Mouse (Mus musculus): ENCODE measurements at regions not wholly inside any gene's neighbourhood (a gene's known extent, or its start where the extent isn't known, plus 50 kb on each side); places are given as distances from the start of the nearest gene placed in this dataset.

- ATAC-seq (replicated peaks; ENCODE audit: insufficient number of reproducible peaks, low FRiP score, low TSS enrichment, poor library complexity, severe bottlenecking): no peak
Observed at GRCm38 (mm10) chr11:44013841-44014240, 112.8 kb upstream of the Adra1b start.

DNA sequence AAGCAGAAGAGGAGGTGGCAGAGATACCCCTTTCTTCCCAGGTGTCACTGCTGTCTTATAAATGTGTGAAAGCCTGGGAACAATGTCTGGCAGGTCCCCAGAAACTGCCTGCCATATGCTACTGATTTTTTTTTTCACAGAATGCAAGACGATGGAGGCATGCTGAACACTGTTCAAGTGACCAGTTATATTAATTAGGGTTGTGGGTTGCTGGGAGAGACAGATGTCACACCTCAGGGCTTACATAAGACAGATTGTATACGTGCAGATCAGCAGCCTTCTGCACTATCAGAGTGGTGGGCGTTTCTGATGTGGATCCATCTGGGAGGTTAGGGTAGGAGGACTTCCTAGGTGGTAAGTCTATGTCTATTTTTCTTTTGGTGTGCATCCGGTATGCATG is 120.6 kb upstream of the Adra1b start:
- no peak for ATAC-seq (replicated peaks; ENCODE audit: insufficient number of reproducible peaks, low FRiP score, low TSS enrichment, poor library complexity, severe bottlenecking)

DNA sequence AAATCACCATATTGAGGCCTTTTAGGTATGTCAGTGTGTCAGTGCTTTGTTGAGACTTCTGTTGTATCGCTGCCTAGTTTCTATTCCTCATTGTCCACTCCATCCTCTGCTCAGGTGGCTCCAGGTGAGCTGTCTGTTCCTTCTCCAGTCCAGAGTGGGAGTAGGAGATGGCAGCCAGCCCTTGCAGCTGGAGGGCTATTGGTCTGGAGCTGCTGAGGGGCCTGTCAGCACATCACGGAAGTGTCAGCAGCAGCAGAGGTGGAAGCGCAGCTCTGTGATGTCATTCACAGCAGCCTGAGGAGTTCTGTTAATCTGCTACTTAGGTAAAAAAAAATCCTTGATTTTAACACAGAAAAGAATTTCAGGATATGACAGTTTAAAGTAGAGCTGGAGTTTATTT is 126.0 kb upstream of the Adra1b start:
- ATAC-seq (replicated peaks; ENCODE audit: insufficient number of reproducible peaks, low FRiP score, low TSS enrichment, poor library complexity, severe bottlenecking): no peak

DNA sequence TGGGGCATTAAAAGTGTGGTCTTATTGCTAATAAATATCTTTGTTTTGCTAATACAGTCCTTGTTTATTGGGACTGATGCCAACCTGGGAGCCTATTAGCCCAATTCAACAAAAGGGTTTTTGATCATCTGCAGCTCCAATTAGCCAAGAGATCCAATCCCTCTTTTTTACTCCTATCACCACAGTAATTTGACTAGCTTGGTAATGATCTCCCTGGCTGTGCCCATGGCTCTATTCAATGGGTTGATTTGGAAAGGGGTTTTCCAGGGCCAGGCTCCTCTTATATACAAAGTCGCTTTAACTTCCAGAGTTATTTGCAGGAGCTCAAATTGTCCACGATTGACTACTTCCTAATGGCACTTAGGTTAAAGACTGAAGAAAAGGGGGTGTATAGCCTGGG is 145.1 kb upstream of the Adra1b start:
- ATAC-seq (replicated peaks; ENCODE audit: insufficient number of reproducible peaks, low FRiP score, low TSS enrichment, poor library complexity, severe bottlenecking): no peak

- no peak for ATAC-seq (replicated peaks; ENCODE audit: insufficient number of reproducible peaks, low FRiP score, low TSS enrichment, poor library complexity, severe bottlenecking)
Observed at GRCm38 (mm10) chr11:44049253-44049976, 148.4 kb upstream of the Adra1b start.

DNA sequence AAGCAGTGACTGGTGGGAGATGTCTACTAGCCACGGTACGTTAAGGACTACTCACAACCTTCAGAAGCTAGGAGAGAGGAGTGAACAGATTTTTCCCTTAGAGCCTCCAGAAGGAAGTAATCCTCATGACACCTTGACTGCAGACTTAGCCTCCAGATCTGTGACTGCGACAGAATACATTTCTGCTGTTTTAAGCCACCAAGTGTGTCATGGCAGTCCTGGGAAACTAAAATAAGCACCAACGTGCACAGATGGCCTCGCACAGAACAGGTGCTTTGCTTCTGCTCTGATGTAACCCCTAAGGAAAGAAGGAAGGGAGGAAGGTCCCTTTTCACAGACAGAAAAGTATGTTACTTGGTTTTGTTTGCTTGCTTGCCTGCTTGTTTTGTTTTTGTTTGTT is 151.5 kb upstream of the Adra1b start:
- ATAC-seq (replicated peaks; ENCODE audit: insufficient number of reproducible peaks, low FRiP score, low TSS enrichment, poor library complexity, severe bottlenecking): no peak

DNA sequence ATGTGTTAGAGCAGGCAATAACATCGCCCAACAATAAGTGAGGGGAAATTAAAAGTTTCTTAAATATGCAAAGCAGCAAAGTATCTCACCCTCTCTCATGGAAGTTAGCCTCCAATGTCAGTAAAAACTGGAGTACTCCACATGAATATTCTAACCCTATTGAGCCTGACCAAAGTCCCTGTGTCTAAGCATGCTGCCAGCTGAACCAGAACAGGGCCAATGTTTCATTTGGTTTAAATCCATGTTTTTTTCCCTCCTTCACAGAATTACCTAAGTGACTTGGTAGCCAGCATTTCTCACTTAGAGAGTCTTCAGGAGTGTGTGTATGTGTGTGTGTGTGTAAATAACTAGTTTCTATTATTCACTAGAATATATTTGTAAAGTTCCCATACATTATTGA is 161.4 kb upstream of the Adra1b start:
- no peak for ATAC-seq (replicated peaks; ENCODE audit: insufficient number of reproducible peaks, low FRiP score, low TSS enrichment, poor library complexity, severe bottlenecking)

- ATAC-seq (replicated peaks; ENCODE audit: insufficient number of reproducible peaks, low FRiP score, low TSS enrichment, poor library complexity, severe bottlenecking): no peak
Observed at GRCm38 (mm10) chr11:44066176-44066575, 165.2 kb upstream of the Adra1b start.

GRCm38 (mm10) chr11:44083716-44084115 is 182.7 kb upstream of the Adra1b start:
- ATAC-seq (replicated peaks; ENCODE audit: insufficient number of reproducible peaks, low FRiP score, low TSS enrichment, poor library complexity, severe bottlenecking): no peak

DNA sequence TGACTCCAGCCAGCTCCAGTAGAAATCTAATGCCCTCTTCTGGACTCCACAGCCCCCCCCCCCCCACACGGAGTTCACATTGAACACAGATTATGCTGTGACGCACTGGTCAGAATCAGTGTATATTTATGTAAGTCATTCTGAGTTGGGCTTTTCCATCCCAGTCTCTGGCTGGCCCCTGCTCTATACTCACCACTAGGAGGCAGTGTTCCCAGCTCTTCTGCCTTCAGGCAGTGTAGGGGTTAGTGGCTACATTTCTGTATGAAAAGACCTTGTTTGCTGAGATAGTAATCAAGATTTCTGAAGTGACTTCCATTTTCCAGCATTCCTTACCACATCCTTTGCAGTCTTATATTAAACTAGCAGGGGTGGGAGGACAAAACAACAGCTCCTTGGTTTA is 185.9 kb upstream of the Adra1b start:
- ATAC-seq (replicated peaks; ENCODE audit: insufficient number of reproducible peaks, low FRiP score, low TSS enrichment, poor library complexity, severe bottlenecking): no peak

DNA sequence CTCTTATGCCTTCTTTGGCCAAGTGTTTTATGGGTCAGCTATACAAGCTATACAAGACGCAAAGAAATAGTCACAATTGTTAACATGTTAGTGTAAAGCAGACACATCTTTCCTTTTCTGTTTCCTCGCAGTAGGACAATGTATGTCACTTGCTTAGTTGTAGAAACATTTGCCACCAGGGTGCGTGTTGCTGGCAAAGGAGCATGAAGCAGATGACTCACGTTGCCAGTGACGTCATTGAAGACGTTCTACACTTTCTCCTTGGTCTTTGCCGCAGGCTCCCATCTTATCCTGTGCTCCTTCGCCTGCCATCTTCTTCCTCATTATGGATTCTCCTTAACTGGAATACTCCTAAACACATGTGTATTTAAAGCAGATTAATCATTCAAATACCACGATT is 188.5 kb upstream of the Adra1b start:
- ATAC-seq (replicated peaks; ENCODE audit: insufficient number of reproducible peaks, low FRiP score, low TSS enrichment, poor library complexity, severe bottlenecking): no peak

GRCm38 (mm10) chr11:44095280-44095679 is 194.3 kb upstream of the Adra1b start:
- ATAC-seq (replicated peaks; ENCODE audit: insufficient number of reproducible peaks, low FRiP score, low TSS enrichment, poor library complexity, severe bottlenecking): no peak

DNA sequence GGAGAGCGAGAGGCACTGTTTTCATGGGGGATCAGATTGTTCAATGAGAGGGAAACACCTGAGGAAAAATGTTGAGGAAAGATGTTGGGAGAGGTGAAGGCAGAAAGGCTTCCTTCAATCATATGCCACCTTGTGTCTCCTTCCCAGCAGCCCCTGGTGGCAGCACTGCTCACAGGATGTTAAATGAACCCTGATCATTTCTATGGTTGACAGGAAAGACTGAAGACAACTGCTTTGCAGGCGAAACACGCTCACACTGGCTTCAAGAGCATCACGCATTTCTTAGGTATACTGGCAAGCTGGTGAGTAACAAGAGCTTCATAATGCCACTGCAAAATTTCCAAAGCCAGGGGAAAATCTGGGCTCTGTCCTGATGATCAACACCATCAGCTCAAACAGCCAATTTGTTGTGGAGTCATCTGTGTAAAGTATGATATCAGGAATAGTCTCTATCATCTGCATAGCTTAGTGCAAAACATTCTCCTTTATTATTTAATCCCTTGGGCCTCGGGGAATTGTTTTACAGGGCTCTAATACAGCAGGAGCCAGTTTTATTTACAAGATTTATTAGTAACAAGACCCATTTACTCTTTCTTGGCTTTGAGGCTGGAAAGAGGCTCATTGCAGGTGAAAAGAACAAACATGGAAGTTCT is 202.3 kb upstream of the Adra1b start:
- ATAC-seq (replicated peaks; ENCODE audit: insufficient number of reproducible peaks, low FRiP score, low TSS enrichment, poor library complexity, severe bottlenecking): no peak

DNA sequence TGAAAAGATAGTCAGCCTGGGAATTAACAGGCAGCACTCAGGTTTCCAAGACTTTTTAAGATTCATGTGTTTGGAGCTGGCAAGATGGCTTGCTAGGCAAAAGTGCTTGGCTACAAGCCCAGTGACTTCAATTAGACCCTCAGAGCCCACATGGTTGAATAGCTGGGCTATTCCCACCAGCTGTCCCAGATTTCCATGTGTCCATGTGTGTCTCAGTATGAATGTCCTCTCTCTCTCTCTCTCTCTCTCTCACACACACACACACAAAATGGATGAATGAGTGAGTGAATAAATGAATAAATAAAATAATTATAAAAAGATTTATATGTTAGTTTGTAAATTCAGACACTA is 202.8 kb upstream of the Adra1b start:
- no peak for ATAC-seq (replicated peaks; ENCODE audit: insufficient number of reproducible peaks, low FRiP score, low TSS enrichment, poor library complexity, severe bottlenecking)

DNA sequence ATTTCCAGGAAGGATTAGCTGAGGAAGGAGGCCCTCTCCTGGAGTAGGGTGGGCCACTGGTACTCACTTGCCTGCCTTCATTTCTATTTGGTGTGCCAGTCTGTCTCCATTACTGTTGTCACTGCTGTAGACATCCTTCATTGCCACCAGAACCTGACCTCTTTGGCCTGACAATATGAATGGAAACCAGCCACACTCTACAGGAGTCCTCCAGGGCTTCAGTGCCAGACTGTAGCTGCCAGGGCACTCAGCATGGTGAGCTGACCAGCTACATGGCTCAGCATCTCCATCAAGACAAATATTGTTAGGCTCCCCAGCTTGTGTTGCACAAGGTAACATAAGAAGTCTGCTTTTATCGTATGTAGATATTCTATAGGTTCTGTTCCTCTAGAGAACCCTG is 205.2 kb upstream of the Adra1b start:
- no peak for ATAC-seq (replicated peaks; ENCODE audit: insufficient number of reproducible peaks, low FRiP score, low TSS enrichment, poor library complexity, severe bottlenecking)

DNA sequence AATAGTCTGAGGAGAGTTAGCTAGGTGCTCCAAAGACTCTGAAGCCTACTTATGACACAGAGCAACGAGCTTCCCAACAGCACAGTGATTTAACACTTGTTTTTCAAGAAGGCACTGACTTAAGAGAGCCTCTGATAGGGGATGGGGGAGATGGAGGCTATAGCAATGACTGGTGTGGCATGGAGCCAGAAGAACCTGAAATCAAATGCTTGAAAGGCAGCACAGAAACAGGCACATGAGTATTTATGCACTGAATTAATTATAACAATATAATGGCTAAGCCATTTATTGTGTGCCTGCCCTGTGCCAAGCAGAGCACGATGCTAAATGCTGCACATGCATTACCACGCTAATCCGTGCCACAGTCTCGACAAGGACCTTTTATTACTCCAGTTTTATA is 210.5 kb upstream of the Adra1b start:
- no peak for ATAC-seq (replicated peaks; ENCODE audit: insufficient number of reproducible peaks, low FRiP score, low TSS enrichment, poor library complexity, severe bottlenecking)

GRCm38 (mm10) chr11:44127088-44127487 is 226.1 kb upstream of the Adra1b start:
- ATAC-seq (replicated peaks; ENCODE audit: insufficient number of reproducible peaks, low FRiP score, low TSS enrichment, poor library complexity, severe bottlenecking): no peak

GRCm38 (mm10) chr11:44128481-44128880 is 227.5 kb upstream of the Adra1b start:
- no peak for ATAC-seq (replicated peaks; ENCODE audit: insufficient number of reproducible peaks, low FRiP score, low TSS enrichment, poor library complexity, severe bottlenecking)

DNA sequence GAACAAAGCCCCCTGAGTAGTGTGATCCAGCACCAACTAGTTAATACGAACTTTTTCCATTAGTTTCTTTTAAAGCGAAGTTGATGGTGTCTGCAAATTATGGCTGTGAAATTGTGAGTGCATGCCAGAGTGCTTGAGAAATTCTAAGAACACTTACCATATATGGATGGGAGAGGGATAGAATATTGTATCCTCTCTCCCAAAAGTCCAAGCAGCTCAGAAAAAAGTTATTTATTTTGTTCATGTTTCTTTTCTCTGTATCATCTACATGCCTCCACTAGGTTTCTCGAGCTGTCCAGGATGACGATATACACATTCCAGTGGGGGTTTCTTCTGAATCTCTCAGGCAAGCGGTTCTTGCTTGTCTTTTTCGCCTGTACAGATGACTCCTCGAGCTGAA is 232.2 kb upstream of the Adra1b start:
- no peak for ATAC-seq (replicated peaks; ENCODE audit: insufficient number of reproducible peaks, low FRiP score, low TSS enrichment, poor library complexity, severe bottlenecking)

- no peak for ATAC-seq (replicated peaks; ENCODE audit: insufficient number of reproducible peaks, low FRiP score, low TSS enrichment, poor library complexity, severe bottlenecking)
Observed at GRCm38 (mm10) chr11:44136024-44136423, 235.0 kb upstream of the Adra1b start.

DNA sequence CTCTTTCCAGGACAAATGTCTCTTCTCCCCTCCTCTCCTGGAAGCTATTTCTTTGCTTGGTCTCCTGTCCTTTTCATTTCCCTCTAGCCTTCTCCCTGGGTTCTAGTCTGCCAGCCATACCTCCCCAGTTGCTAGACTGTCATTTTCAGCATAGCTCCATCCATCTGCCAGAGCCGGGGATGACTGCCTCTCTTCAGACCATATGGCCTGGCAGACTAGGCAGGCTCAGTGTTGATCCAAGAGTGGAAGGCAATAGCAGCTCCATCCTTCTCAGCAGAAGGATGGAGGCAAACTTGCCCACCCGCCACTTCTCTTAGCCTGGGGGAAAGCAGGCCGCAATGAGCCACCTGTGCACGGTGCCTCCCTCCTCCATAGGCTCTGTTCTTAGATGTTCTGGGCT is 242.0 kb upstream of the Adra1b start:
- ATAC-seq (replicated peaks; ENCODE audit: insufficient number of reproducible peaks, low FRiP score, low TSS enrichment, poor library complexity, severe bottlenecking): no peak
